Mouse (Mus musculus) spleen, adult 18-20 months (tissue): ENCODE measurements around the gene Atp8a2.
A peak's percentile ranks its signal among the peaks of the same experiment; 100 is the strongest.

Experiments
- DNase-seq, 2 experiments: peaks; one replicate each; pipeline ENCODE4 v3.0.0; 2022; ENCODE audit warnings: mixed read lengths in 2 of 2

Gene Atp8a2

DNA sequence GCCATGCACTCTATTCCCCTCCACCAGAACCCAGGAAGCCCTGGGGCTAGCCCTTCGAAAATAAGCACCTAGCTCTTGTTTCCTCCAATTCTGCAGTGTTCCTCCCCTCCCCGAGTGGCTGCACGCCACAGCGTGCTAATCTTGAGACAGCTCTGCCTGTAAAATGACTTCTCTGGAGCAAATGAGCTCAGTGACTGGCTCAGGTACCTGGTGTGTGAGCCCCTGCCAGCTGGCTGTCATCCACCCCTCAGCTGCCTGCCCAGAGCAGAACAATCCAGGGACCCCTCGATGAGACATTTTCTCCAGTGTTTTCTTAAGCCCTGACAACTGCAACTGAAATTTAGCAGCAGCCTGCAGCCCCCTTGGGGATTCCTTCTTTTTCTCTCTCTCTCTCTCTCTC, 495.5 kb downstream of the Atp8a2 start:
- no peak for DNase-seq

GRCm38 (mm10) chr14:59695160-59695559, 501.8 kb downstream of the Atp8a2 start:
- no peak for DNase-seq

- DNase-seq = no peak
These were observed 504.8 kb downstream of the Atp8a2 start for GRCm38 (mm10) chr14:59692164-59692563.

DNA sequence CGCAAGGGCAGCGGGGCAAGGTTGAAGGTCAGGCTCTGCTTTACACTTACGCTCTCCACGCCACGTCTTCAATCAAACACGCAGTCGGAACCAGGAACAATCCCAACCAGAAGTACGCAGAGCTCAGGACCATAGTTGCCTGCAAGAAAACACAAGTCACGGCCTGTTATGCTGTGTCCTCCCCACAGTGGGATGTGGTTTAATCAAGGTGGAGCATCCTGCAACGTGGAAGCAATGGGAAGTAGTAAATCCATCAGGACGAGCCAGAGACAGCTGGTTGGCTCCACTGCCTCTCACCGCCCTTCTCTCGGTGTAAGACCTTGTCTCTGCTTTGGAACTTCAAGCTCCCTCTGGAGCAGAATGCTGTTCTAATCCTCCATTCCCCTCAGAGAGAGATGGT, 505.6 kb downstream of the Atp8a2 start:
- DNase-seq = no peak

- peak in 1 of 2 experiments; percentile 3 for DNase-seq
These were observed 506.0 kb downstream of the Atp8a2 start for GRCm38 (mm10) chr14:59690954-59691353.

DNA sequence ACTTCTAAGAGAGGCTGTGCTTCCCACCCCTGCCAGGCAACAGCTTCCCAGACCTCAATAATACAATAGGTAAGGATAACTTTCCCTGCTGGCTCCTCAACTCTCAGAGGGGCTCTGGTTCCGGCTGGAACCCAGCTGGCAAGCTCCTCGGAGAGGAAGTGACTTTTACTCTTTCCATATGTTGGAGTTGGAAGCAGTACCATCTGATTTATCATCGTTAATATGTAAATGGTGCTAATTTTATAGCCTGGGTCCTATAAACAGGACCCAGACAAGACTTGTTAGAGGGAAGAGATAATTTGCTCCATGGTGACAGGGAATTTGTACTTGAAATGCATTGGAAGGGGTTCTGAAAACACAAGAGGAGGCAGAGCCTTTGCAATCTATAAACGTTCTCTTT, 507.4 kb downstream of the Atp8a2 start:
- no peak for DNase-seq

DNA sequence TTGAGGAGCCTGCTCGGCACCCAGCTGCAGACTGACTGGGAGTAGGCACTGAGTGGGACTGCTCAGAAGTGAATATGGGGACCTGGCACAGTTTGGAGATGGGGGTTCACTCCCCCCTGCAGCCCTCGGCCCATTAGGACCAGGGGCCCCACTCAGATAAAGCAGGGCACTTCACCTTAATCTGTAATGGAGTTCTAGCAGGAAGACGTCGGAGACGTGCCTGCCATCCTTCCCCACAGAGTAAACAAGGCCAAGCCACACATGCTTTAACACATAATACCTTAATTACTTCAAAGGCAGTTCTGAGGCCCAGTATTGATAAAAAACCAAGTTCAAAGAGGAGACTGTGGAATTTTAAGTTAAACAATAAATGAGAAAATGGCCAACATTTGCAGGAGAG, 510.8 kb downstream of the Atp8a2 start:
- no peak for DNase-seq

DNA sequence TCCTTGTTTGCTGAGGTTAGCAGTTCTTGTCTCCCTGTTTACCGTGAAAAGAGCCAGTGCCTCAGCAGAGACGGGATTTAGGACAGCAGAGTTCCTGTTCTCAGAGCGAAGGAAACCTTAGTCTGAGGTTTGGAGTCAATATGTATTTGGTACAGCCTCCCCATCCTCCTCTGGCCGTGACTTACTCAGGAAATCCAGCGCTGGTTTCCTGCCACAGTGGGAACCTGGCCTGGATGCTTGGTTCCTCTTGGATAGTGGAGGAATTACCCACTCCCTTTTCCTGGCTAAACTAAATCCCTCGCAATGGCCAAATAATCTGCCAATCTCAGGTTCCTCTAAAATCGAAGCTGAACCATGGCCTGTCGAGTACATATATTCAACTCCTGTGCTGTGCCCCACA, 511.6 kb downstream of the Atp8a2 start:
- no peak for DNase-seq

- no peak for DNase-seq
These were observed 515.1 kb downstream of the Atp8a2 start for GRCm38 (mm10) chr14:59681906-59682305.

GRCm38 (mm10) chr14:59677598-59678003, 519.4 kb downstream of the Atp8a2 start:
- DNase-seq = no peak

GRCm38 (mm10) chr14:59675330-59675729, 521.6 kb downstream of the Atp8a2 start:
- DNase-seq = no peak

DNA sequence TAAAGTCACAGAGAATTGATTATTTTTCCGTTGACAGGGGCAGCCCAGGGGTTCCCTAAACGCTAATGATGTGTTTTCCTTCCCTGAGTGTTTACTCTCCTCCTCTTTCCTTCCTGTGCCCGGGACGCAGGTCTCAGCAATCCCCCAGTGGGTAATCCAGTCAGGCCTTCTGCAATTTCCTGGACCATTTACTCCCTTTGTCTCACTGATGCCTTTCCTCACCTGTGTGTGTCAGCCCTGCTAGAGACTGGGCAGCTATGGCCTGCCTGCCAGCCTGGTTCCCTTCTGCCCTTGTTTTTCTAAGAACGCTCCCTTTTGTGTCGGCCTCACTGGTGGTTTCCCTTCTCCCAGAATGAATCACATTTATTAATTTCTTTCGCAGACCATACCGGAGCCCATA, 522.4 kb downstream of the Atp8a2 start:
- DNase-seq = no peak

DNA sequence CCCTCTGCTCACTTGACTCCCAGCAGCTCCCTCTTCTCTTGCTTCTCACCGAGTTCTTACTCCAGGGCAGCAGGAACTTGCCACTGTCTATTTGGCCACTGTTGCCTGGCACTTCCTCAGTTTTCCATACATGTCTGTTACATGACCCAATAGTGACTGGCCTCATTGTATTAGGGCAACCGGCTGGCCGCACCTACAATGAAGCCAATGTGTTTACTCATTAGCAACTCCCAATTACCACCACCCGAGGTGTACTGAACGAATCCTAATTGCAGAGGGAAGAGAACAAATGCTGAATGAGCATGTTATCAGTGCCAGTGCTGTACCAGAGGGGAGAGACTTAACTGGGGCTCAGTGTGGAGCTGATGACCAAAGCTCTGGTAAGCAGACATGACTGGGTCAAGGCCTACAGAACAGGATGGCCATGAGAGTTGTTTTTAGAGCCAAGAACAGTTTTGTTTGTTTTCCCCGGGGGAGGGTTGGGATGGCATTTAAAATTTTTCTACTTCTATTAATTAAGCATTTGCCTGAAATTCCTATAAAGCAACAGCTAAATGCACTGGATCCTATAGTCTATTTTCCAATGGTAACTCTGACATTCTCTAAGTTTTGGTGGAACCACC, 524.0 kb downstream of the Atp8a2 start:
- DNase-seq = no peak

DNA sequence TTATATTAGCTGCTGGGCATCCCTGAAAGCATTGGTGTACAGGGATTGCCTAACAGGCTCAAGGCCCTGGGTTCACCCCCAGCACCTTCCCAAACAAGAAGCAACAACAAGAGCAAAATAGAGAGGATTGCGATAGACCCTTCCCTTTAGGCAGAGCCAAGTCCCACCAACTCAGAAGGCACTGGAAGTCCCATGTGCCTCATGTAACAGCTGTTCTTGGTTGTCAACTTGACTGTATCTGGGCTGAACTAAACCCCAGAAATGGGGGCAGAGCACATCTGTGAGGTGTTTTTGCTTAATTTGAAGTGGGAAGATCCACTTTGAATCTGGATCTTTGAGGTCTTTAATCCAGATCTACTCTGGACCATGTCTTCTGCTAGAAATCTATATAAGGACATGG, 539.9 kb downstream of the Atp8a2 start:
- DNase-seq = no peak

- no peak for DNase-seq
These were observed 540.4 kb downstream of the Atp8a2 start for GRCm38 (mm10) chr14:59656591-59656990.

DNA sequence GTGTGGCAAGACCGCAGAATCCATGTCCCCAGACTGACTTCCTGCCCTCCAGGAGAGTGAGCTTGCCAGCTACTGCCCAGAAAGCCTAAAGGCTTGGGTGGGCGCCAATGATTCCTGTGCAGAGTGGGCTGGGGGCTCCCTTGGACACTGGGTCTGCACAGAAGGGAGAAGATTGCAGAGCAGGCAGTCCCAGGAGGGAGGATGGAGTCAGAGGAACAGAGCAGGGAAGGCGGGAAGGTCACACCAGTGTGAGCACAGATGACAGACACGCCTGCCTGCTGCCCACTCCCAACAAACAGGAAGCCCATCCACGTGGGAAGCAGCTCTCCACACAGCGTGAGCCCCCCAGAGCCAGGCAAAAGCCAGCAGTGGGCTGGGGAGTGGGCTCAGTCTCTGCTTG, 547.6 kb downstream of the Atp8a2 start:
- no peak for DNase-seq

DNA sequence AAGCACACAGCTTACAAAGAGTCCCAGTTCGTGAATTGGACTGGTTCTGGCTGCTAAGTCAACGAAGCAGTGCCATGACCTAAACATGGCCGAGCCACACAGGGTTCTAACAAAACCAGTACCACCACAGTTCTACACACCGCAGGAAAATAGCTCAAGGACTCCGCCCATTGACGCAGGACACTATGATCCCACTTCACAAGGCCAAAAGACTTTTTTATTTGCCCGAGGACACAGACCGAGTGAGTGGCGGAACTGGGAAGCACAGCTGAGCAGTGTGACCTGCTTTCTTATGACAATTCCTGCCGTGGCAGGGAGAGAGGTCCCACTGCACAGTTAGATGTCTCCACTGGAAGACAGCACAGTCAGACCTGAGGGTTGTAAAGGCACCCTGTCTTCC, 548.4 kb downstream of the Atp8a2 start:
- DNase-seq = no peak

GRCm38 (mm10) chr14:59646826-59647697, 549.9 kb downstream of the Atp8a2 start:
- no peak for DNase-seq

- DNase-seq = no peak
These were observed 552.1 kb downstream of the Atp8a2 start for GRCm38 (mm10) chr14:59644896-59645295.

DNA sequence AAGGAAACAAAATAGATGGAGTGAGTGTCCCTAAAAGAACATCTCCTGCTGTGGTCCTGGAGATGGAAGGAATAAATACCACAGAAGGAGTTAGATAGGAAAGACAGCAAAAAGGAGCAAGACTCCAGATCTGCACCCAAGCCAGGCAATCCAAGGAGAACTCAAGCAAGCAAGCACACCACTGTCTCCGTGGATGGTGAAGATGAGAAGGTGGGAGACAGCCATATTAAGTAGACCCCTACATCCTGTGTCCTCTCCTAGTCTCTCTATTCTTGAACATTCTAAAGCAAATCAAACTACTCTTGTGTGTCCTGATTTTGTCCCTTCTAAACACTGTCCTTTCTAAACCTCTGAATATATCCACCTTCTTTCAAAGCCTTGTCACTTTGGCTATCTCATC, 552.8 kb downstream of the Atp8a2 start:
- no peak for DNase-seq

GRCm38 (mm10) chr14:59643582-59643981, 553.4 kb downstream of the Atp8a2 start:
- no peak for DNase-seq

GRCm38 (mm10) chr14:59641856-59642255, 555.1 kb downstream of the Atp8a2 start:
- DNase-seq = no peak

DNA sequence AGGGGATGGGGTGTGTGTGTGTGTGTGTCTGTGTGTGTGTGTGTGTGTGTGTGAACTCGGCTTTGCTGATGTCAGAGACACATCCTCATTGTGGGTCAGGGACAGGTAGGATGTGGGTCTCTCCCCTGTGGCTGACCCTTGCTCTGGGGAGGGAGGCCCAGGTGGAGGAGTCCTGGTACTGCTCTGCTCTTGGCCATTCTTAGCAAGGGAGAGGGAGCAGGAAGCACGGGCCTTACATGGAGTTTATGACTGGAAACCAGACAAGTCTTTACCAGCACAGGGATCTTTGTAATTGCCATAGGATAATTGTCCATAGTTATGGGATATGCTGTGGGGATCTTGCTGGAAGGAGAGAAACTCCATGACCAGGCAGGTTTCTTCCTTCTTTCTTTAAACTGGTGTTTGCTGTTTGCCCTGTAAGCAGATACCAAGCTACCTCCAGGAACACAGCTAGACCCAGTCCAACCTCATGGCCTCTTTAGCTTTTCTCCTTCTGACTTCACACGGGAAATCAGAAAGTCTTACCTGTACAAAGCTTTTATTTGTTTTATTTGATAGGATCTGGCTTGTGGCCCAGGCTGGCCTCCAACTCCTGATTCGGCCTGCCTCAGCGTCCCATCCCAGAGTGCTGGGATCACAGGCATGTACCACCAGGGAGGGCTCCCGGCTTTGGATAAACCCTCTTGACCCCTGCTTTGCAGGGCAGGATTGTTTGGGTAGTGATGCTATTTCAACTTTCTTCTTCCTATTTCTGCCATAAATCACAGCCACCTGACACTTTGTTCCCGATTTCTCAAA, 557.9 kb downstream of the Atp8a2 start:
- DNase-seq = no peak

- DNase-seq = no peak
These were observed 563.0 kb downstream of the Atp8a2 start for GRCm38 (mm10) chr14:59633988-59634387.
